Mouse (Mus musculus) megakaryocyte, embryonic 14.5 days (primary cell): ENCODE data around the gene Tec. TPM values are rescaled to one million over a fixed set of nuclear protein-coding genes. Genes with fewer than 3 reads are reported as not detected.
"Not testable (repeated sequence)": the region's sequence is repeated elsewhere in the genome, so short reads cannot be mapped to it uniquely, and the experiment has no call there.

Source experiments
- H3K27me3 ChIP-seq: replicated peaks from 2 replicates; pipeline ENCODE3; 2012; ENCODE audit warnings: inconsistent platforms
- H3K36me3 ChIP-seq: replicated peaks from 2 replicates; pipeline ENCODE3; 2012; ENCODE audit warnings: low read length, inconsistent platforms, mixed read lengths
- H3K4me1 ChIP-seq: 2 replicates; pipeline ENCODE4 v1.6.1; 2012; ENCODE audit warnings: inconsistent platforms
- H3K4me3 ChIP-seq: replicated peaks from 2 replicates; pipeline ENCODE3; 2012; ENCODE audit warnings: moderate library complexity, mild to moderate bottlenecking, inconsistent platforms
- H3K9me3 ChIP-seq: 2 replicates; pipeline ENCODE4 v1.6.1; 2012; ENCODE audit warnings: inconsistent platforms
- FLI1 ChIP-seq: IDR thresholded peaks from 2 replicates; pipeline ENCODE4 v1.6.1; 2012; ENCODE audit warnings: low read length, inconsistent platforms, mixed read lengths
- GATA1 ChIP-seq: IDR thresholded peaks from 3 replicates; pipeline ENCODE4 v1.6.1; 2012; ENCODE audit warnings: mixed read lengths, low read length, inconsistent platforms, borderline replicate concordance
- polyA plus RNA-seq: library from polyadenylated mRNA; stranded (reverse); fragments of >175 nt; gene quantifications from 2 replicates; pipeline ENCODE4 v1.2.3, GENCODE M21; 2012; ENCODE audit warnings: low replicate concordance; ENCODE audit not compliant: insufficient read depth

Tec gene
- polyA plus RNA-seq, 1 experiment = 4.6 TPM

GRCm38 (mm10) chr5:72829506-72830067 is 38.7 kb downstream of the Tec start:
- Histone ChIP-seq H3K4me1 (peaks cover 81% of the 10 kb centered on the region), H3K27me3 (no peaks in the 10 kb centered on the region), H3K4me3 (peak overlapping the region; percentile 69), H3K9me3 (no peaks in the 10 kb centered on the region), H3K36me3 (peaks cover 88% of the 10 kb centered on the region)
- TF ChIP-seq GATA1 (no peak), FLI1 (no peak)

- H3K9me3 ChIP-seq = no peaks in the 10 kb centered on the region
- H3K4me1 ChIP-seq = peaks cover 81% of the 10 kb centered on the region
- no peak overlapping the region for H3K4me3 ChIP-seq
- no peak for TF ChIP-seq FLI1
- no peak for TF ChIP-seq GATA1
- no peaks in the 10 kb centered on the region for H3K27me3 ChIP-seq
- peaks cover 91% of the 10 kb centered on the region for H3K36me3 ChIP-seq
Observed at GRCm38 (mm10) chr5:72828401-72828800, 39.9 kb downstream of the Tec start.

- H3K36me3 ChIP-seq = peaks cover 91% of the 10 kb centered on the region
- H3K4me1 ChIP-seq = peaks cover 81% of the 10 kb centered on the region
Observed at GRCm38 (mm10) chr5:72827435-72827834, 40.8 kb downstream of the Tec start.

GRCm38 (mm10) chr5:72826445-72826844 is 41.8 kb downstream of the Tec start:
- Histone ChIP-seq H3K36me3 (peaks cover 91% of the 10 kb centered on the region), H3K4me3 (no peak overlapping the region), H3K9me3 (no peaks in the 10 kb centered on the region), H3K27me3 (no peaks in the 10 kb centered on the region), H3K4me1 (peaks cover 79% of the 10 kb centered on the region)
- TF ChIP-seq FLI1 = no peak
- TF ChIP-seq GATA1 = no peak

More at GRCm38 (mm10) chr5:72827435-72827834, 40.8 kb downstream of the Tec start:
- Histone ChIP-seq H3K9me3 (no peaks in the 10 kb centered on the region), H3K4me3 (no peak overlapping the region), H3K27me3 (no peaks in the 10 kb centered on the region)
- no peak for TF ChIP-seq GATA1
- TF ChIP-seq FLI1 = no peak

GRCm38 (mm10) chr5:72820651-72821050 is 47.6 kb downstream of the Tec start:
- H3K27me3 ChIP-seq = no peaks in the 10 kb centered on the region
- no peaks in the 10 kb centered on the region for H3K9me3 ChIP-seq
- no peak for TF ChIP-seq GATA1
- TF ChIP-seq FLI1 = no peak
- peaks cover 89% of the 10 kb centered on the region for H3K36me3 ChIP-seq
- peak overlapping the region; percentile 76 for H3K4me3 ChIP-seq
- peaks cover 79% of the 10 kb centered on the region for H3K4me1 ChIP-seq

GRCm38 (mm10) chr5:72820036-72820640 is 48.1 kb downstream of the Tec start:
- Histone ChIP-seq H3K4me3 (peak overlapping the region; percentile 38), H3K27me3 (no peaks in the 10 kb centered on the region), H3K9me3 (no peaks in the 10 kb centered on the region), H3K4me1 (peaks cover 81% of the 10 kb centered on the region), H3K36me3 (peaks cover 89% of the 10 kb centered on the region)
- TF ChIP-seq FLI1 (no peak), GATA1 (no peak)

GRCm38 (mm10) chr5:72818513-72819180 is 49.6 kb downstream of the Tec start:
- H3K4me1 ChIP-seq = peaks cover 80% of the 10 kb centered on the region
- peaks cover 89% of the 10 kb centered on the region for H3K36me3 ChIP-seq
- H3K4me3 ChIP-seq = peak overlapping the region; percentile 71
- no peaks in the 10 kb centered on the region for H3K9me3 ChIP-seq
- no peak for TF ChIP-seq GATA1
- no peak for TF ChIP-seq FLI1
- no peaks in the 10 kb centered on the region for H3K27me3 ChIP-seq

- H3K27me3 ChIP-seq = no peaks in the 10 kb centered on the region
- H3K36me3 ChIP-seq = peaks cover 88% of the 10 kb centered on the region
- peak overlapping the region; percentile 67 for H3K4me3 ChIP-seq
- peaks cover 78% of the 10 kb centered on the region for H3K4me1 ChIP-seq
- TF ChIP-seq FLI1 = no peak
- no peak for TF ChIP-seq GATA1
- H3K9me3 ChIP-seq = no peaks in the 10 kb centered on the region
Observed at GRCm38 (mm10) chr5:72817523-72818091, 50.7 kb downstream of the Tec start.

DNA sequence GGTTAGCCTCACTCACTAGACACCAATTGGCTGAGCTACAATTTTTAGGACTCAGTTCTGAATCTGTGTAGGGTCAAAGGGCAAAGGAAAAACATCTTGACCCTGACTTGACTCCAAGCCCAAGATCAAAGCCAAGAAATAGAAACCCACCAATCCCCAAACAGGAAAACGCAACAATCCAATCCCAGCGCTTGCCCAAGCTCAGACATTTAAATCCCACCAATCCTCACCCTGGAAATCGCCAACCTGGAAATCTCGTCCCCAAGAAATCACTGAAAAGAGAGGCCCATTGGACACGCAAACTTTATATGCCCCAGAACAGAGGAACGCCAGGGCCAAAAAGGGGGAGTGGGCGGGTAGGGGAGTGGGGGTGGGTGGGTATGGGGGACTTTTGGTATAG is 51.3 kb downstream of the Tec start:
- peaks cover 79% of the 10 kb centered on the region for H3K4me1 ChIP-seq
- H3K9me3 ChIP-seq, H3K4me3 ChIP-seq, H3K27me3 ChIP-seq: not testable (repeated sequence)
- peaks cover 88% of the 10 kb centered on the region for H3K36me3 ChIP-seq

- Histone ChIP-seq H3K4me3 (no peak overlapping the region), H3K4me1 (peaks cover 79% of the 10 kb centered on the region), H3K36me3 (peaks cover 88% of the 10 kb centered on the region), H3K27me3 (no peaks in the 10 kb centered on the region), H3K9me3 (no peaks in the 10 kb centered on the region)
- TF ChIP-seq GATA1 = no peak
- TF ChIP-seq FLI1 = no peak
Observed at GRCm38 (mm10) chr5:72816491-72816890, 51.8 kb downstream of the Tec start.
